Mouse (Mus musculus) small intestine, adult 2 months (tissue): ENCODE data around the gene Crygd.

Experiments used
- CTCF ChIP-seq: fragments of 200-500 bp; IDR thresholded peaks from 2 replicates; pipeline ENCODE4 v1.5.1; 2012; ENCODE audit warnings: low read depth, mild to moderate bottlenecking, control low read depth, inconsistent platforms, low read length, moderate library complexity, mixed read lengths; ENCODE audit not compliant: insufficient replicate concordance, insufficient read length; ENCODE audit errors: extremely low read depth
- POLR2A ChIP-seq: fragments of 200-500 bp; IDR thresholded peaks from 2 replicates; pipeline ENCODE4 v1.6.1; 2012; ENCODE audit warnings: low read depth, mild to moderate bottlenecking, control low read depth, inconsistent platforms, low read length, moderate library complexity

DNA sequence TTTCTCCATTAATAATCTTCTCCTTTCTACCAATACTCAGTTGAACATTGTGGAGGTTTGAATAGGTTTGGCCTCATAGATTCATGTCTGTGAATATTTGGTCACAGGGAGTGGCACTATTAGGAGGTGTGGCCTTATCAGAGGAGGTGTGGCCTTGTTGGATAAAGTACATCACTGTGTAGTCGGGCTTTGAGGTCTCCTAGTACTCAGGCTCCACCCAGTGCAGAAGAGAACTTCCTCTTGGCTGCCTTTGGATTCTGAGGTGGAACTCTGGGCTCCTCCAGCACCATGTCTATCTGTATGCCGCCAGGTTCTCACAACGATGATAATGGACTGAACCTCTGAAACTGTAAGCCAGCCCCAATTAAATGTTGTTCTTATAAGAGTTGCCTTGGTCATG lies 33.7 kb upstream of the Crygd start:
- TF ChIP-seq POLR2A (no peak), CTCF (no peak)
